Mouse (Mus musculus) kidney, adult 2 months (tissue): ENCODE data around the gene Gstt4. TPM values are rescaled to one million over a fixed set of nuclear protein-coding genes. Genes with fewer than 3 reads are reported as not detected.

Experiments used
- DNase-seq: peaks from one replicate; pipeline ENCODE4 v3.0.0; 2021
- H3K27ac ChIP-seq: fragments of 200-500 bp; 2 replicates; pipeline ENCODE4 v1.5.1; 2012; ENCODE audit warnings: low read depth, low read length, control low read depth, inconsistent platforms; ENCODE audit not compliant: insufficient read depth
- H3K27me3 ChIP-seq: fragments of 200-500 bp; replicated peaks from 2 replicates; pipeline ENCODE4 v1.6.1; 2012; ENCODE audit warnings: mild to moderate bottlenecking, moderate library complexity, low read length, inconsistent platforms; ENCODE audit not compliant: control insufficient read depth, insufficient read depth
- H3K36me3 ChIP-seq: fragments of 200-500 bp; 2 replicates; pipeline ENCODE4 v1.6.1; 2012; ENCODE audit warnings: mild to moderate bottlenecking, moderate library complexity, low read length, inconsistent platforms; ENCODE audit not compliant: control insufficient read depth, insufficient read depth
- H3K4me1 ChIP-seq: fragments of 200-500 bp; 2 replicates; pipeline ENCODE4 v1.6.1; 2011; ENCODE audit warnings: low read length; ENCODE audit not compliant: control insufficient read depth, insufficient read depth
- H3K4me3 ChIP-seq: fragments of 200-500 bp; 2 replicates; pipeline ENCODE4 v1.5.1; 2011; ENCODE audit warnings: mild to moderate bottlenecking, low read depth, low read length, control low read depth; ENCODE audit not compliant: insufficient read depth
- CTCF ChIP-seq: fragments of 200-500 bp; conservative IDR thresholded peaks from 2 replicates; pipeline ENCODE4 v1.5.1; 2011; ENCODE audit warnings: low read depth, mild to moderate bottlenecking, control low read depth, low read length, moderate library complexity, mixed read lengths; ENCODE audit not compliant: insufficient read depth, insufficient read length
- POLR2A ChIP-seq: fragments of 200-500 bp; IDR thresholded peaks from one replicate; pipeline ENCODE4 v1.6.1; 2011; ENCODE audit warnings: low read depth, low read length, control low read depth
- WGBS: fragments of 180-500 bp; shearing (Covaris S2); methylation state at CpG from one replicate; pipeline ENCODE4 v1.1.7; 2018; 5-methylcytosine and 5-hydroxymethylcytosine counted together
- polyA plus RNA-seq: library from polyadenylated mRNA; depleted of rRNA; stranded (reverse); fragments of >200 nt; gene quantifications from 2 replicates; pipeline ENCODE4 v1.2.3, GENCODE M21; 2012

Gene Gstt4
- polyA plus RNA-seq, 1 experiment = 0.11 TPM

- no peak for DNase-seq
- Histone ChIP-seq H3K27ac (no peak overlapping the region), H3K4me1 (peaks cover 9% of the 10 kb centered on the region), H3K36me3 (no peaks in the 10 kb centered on the region; the same call in 1 of the 2 replicates), H3K4me3 (no peak overlapping the region), H3K27me3 (no peaks in the 10 kb centered on the region)
- WGBS = 79% methylated on average over 2 of the region's 2 CpGs
- TF ChIP-seq CTCF (no peak), POLR2A (no peak)
These were observed 7.9 kb upstream of the Gstt4 start for GRCm38 (mm10) chr10:75830275-75830670.

- WGBS = 81% methylated on average over 2 of the region's 2 CpGs
- no peak overlapping the region for H3K4me3 ChIP-seq
- H3K27ac ChIP-seq = no peak overlapping the region
- H3K27me3 ChIP-seq = no peaks in the 10 kb centered on the region
- no peak for DNase-seq
- no peaks in the 10 kb centered on the region; the same call in 1 of the 2 replicates for H3K36me3 ChIP-seq
- no peak for TF ChIP-seq POLR2A
- no peak for TF ChIP-seq CTCF
- peaks cover 9% of the 10 kb centered on the region for H3K4me1 ChIP-seq
These were observed 7.4 kb upstream of the Gstt4 start for GRCm38 (mm10) chr10:75829529-75830274.

DNA sequence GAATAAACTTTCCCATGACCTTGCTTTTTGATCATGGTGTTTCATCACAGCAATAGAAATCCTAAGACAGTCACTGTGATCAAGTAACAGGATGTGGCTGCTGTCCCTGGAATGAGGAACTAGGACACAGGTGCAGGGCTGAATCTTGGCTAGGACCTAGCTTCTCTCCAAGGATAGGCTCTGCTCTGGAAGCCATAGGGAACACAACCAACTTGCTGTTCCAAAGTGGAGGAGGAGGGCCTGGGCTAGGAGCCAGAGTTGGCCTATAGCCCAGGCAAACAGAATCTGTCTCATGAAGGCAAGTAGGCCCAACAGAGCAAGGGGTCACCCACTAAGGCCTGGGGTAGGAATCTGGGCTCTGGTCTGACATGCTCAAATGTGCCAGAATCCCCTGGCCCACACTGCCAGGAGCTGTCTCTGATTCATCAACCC, 6.2 kb upstream of the Gstt4 start:
- no peaks in the 10 kb centered on the region; the same call in 1 of the 2 replicates for H3K36me3 ChIP-seq
- DNase-seq = peak; percentile 80
- H3K4me3 ChIP-seq = no peak overlapping the region
- no peaks in the 10 kb centered on the region for H3K27me3 ChIP-seq
- peaks cover 9% of the 10 kb centered on the region for H3K4me1 ChIP-seq
- TF ChIP-seq POLR2A (no peak), CTCF (no peak)
- no peak overlapping the region for H3K27ac ChIP-seq

DNA sequence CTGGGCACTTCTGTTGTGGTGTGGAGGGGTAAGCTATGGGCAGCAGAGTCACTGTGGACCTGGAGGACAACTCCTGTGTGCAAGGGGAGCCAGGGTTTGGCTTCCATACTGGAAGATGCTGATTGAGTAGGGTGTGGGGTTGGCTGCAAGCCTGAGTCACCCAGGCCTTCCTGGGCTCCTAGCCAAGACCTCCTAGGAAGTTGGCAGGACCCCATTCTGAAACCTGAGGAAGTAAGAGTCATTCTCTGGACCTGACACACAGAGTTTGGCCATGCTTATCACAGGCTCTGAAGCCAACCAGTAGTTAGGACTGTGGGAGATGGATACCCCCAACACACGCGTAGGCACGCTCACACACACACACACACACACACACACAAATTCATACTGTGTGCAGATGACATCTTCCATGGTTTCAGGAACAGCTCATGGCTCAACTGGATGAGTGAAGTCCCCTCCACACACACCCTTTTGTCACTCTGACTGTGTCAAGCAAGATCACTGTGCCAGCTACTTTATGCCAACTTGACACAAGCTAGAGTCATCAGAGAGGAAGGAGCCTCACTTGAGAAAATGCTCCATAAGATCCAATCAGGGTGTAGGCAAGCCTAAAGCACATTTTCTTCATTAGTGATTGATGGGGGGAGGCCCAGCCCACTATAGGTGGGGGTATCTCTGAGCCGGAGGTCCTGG, 5.5 kb upstream of the Gstt4 start:
- WGBS = 89% methylated on average over 4 of the region's 4 CpGs
- peak; percentile 91 for DNase-seq
- H3K27ac ChIP-seq = no peak overlapping the region
- no peaks in the 10 kb centered on the region for H3K27me3 ChIP-seq
- no peak overlapping the region for H3K4me3 ChIP-seq
- H3K36me3 ChIP-seq = no peaks in the 10 kb centered on the region; the same call in 1 of the 2 replicates
- TF ChIP-seq POLR2A (no peak), CTCF (no peak)
- peaks cover 9% of the 10 kb centered on the region for H3K4me1 ChIP-seq

GRCm38 (mm10) chr10:75824530-75824929, 2.2 kb upstream of the Gstt4 start:
- 70% methylated on average over 4 of the region's 4 CpGs for WGBS
- peaks cover 9% of the 10 kb centered on the region for H3K4me1 ChIP-seq
- no peak for DNase-seq
- H3K36me3 ChIP-seq = no peaks in the 10 kb centered on the region
- no peak overlapping the region for H3K4me3 ChIP-seq
- no peaks in the 10 kb centered on the region for H3K27me3 ChIP-seq
- TF ChIP-seq CTCF (no peak), POLR2A (no peak)
- no peak overlapping the region for H3K27ac ChIP-seq

DNA sequence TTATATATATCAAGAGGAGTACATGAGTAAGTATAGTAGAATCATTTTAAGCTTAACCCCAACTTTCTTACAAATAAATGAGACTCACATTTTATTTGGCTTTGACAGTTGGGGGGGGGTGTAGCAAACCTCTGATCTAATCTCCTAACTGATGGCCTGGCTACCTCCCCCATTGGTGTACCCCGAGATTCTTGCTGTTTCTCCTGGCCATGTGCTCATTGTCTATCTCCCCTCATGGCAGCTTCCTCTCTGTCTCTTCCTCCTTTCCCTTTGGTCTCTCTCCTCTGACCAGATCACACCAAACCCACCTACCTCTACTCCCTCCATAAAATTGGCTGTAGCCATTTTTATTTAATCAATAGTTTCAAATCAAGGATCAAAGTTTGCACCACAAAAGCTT, 1.4 kb upstream of the Gstt4 start:
- TF ChIP-seq CTCF (no peak), POLR2A (no peak)
- peaks cover 9% of the 10 kb centered on the region for H3K4me1 ChIP-seq
- H3K4me3 ChIP-seq = no peak overlapping the region
- 96% methylated on average over 1 of the region's 1 CpGs for WGBS
- no peaks in the 10 kb centered on the region for H3K36me3 ChIP-seq
- DNase-seq = no peak
- no peaks in the 10 kb centered on the region for H3K27me3 ChIP-seq
- H3K27ac ChIP-seq = no peak overlapping the region

- H3K4me1 ChIP-seq = no peaks in the 10 kb centered on the region
- H3K27me3 ChIP-seq = no peaks in the 10 kb centered on the region
- no peaks in the 10 kb centered on the region for H3K36me3 ChIP-seq
- DNase-seq = no peak
- TF ChIP-seq POLR2A = no peak
- TF ChIP-seq CTCF = no peak
- 69% methylated on average over 5 of the region's 5 CpGs for WGBS
- H3K27ac ChIP-seq = no peak overlapping the region
- H3K4me3 ChIP-seq = no peak overlapping the region
These were observed 2.5 kb downstream of the Gstt4 start for GRCm38 (mm10) chr10:75819882-75820281.
